Mouse (Mus musculus) forebrain, embryonic 14.5 days (tissue): ENCODE data around the gene Ankfn1. TPM values are rescaled to one million over a fixed set of nuclear protein-coding genes. Genes with fewer than 3 reads are reported as not detected.

Source experiments
- ATAC-seq: fragments of 200-750 bp; cut with Nextera tagmentation; 2 replicates; pipeline ENCODE4 v1.8.0; 2017; ENCODE audit warnings: mild to moderate bottlenecking, moderate library complexity
- DNase-seq: peaks from one replicate; pipeline ENCODE4 v3.0.0-alpha.2; 2015; ENCODE audit warnings: low spot score
- H3K27ac ChIP-seq: fragments of 300-500 bp; sonication (generic); 2 replicates; pipeline ENCODE4 v1.5.1; 2014; ENCODE audit warnings: low read depth, mild to moderate bottlenecking, control low read depth, low read length, moderate library complexity
- H3K27me3 ChIP-seq: fragments of 300-500 bp; sonication (generic); replicated peaks from 2 replicates; pipeline ENCODE4 v1.6.1; 2014; ENCODE audit warnings: low read length, control low read depth, mixed read lengths; ENCODE audit not compliant: control insufficient read depth, insufficient read depth
- H3K36me3 ChIP-seq: fragments of 300-500 bp; sonication (generic); 2 replicates; pipeline ENCODE4 v1.6.1; 2014; ENCODE audit warnings: low read length, control low read depth; ENCODE audit not compliant: control insufficient read depth, insufficient read depth
- H3K4me1 ChIP-seq: fragments of 300-500 bp; sonication (generic); 2 replicates; pipeline ENCODE4 v1.6.1; 2014; ENCODE audit warnings: antibody characterized with exemption, low read length, control low read depth; ENCODE audit not compliant: control insufficient read depth, insufficient read depth
- H3K4me2 ChIP-seq: fragments of 300-500 bp; sonication (generic); 2 replicates; pipeline ENCODE4 v1.6.1; 2014; ENCODE audit warnings: mild to moderate bottlenecking, control low read depth, low read length
- H3K4me3 ChIP-seq: fragments of 300-500 bp; sonication (generic); 2 replicates; pipeline ENCODE4 v1.5.1; 2014; ENCODE audit warnings: low read depth, low read length, control low read depth
- H3K9ac ChIP-seq: fragments of 300-500 bp; sonication (generic); 2 replicates; pipeline ENCODE4 v1.6.1; 2014; ENCODE audit warnings: mild to moderate bottlenecking, low read length, control low read depth, moderate library complexity
- H3K9me3 ChIP-seq: fragments of 300-500 bp; sonication (generic); replicated peaks from 2 replicates; pipeline ENCODE4 v1.6.1; 2016; ENCODE audit warnings: low read length, control low read depth, mixed read lengths; ENCODE audit not compliant: control insufficient read depth
- WGBS: fragments of 180-500 bp; shearing (Covaris S2); extraction: QIAGEN DNeasy Blood & Tissue Kit; methylation state at CpG from one replicate; pipeline ENCODE4 v1.1.7; 2014; 5-methylcytosine and 5-hydroxymethylcytosine counted together
- polyA plus RNA-seq: library from polyadenylated mRNA; unstranded; fragments of >200 nt; fragmentation: Nextera tagmentation; extraction: Ambion mirVana; gene quantifications from 2 replicates; pipeline ENCODE4 v1.2.1, GENCODE M21; 2014

Ankfn1 gene
- polyA plus RNA-seq, 1 experiment from 2014 or later: 2.4 TPM

DNA sequence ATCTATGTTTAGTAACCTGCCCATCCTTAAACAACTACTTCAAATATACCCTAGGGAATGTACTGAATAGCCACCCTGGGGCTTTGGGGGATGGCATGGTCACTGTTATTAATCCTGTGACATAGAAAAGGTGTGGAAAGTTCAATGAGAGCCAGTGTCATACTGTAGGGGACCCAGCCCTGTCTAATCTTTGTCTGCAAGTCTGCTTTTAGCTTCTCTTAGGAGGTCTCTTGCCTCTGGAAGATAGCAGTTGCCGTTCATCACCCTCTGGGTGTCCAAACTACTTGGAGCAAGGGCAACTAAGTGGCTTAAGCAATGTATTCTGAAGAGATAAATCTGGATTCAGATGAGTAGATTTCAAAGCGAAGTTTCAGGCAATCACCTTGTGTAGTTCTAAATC, 357.6 kb downstream of the Ankfn1 start:
- no peak for DNase-seq
- 83% methylated on average over 2 of the region's 2 CpGs for WGBS
- H3K9me3 ChIP-seq: no peaks in the 10 kb centered on the region

DNA sequence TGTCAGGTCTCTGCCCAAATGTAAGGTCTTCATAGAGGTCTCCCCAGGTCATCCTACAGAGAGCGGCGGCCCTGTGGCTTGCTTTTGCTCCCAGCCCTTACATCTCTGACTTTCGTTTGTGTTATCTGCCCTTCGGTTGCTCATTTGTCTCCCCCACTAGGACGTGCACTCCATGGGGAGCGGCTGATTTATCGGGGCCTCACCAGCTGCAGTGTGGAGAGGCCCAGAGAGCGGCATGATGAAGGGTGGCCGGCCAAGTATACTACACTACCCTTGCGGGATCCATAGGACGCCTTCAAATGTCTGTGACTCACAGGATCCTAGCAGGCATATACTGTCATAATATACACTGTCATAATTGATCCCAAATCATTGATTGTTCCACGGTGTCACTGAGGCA, 358.8 kb downstream of the Ankfn1 start:
- H3K27ac ChIP-seq: no peak overlapping the region
- H3K36me3 ChIP-seq: no peaks in the 10 kb centered on the region
- H3K9ac ChIP-seq: no peak overlapping the region
- no peak overlapping the region for H3K4me3 ChIP-seq
- no peaks in the 10 kb centered on the region for H3K4me1 ChIP-seq
- H3K4me2 ChIP-seq: no peak overlapping the region
- no peaks in the 10 kb centered on the region for H3K9me3 ChIP-seq
- ATAC-seq: no peak
- no peak for DNase-seq
- 85% methylated on average over 12 of the region's 12 CpGs for WGBS
- no peaks in the 10 kb centered on the region for H3K27me3 ChIP-seq

More for the DNA sequence above, 357.6 kb downstream of the Ankfn1 start:
- no peak for ATAC-seq
- no peaks in the 10 kb centered on the region for H3K4me1 ChIP-seq
- no peak overlapping the region for H3K27ac ChIP-seq
- no peaks in the 10 kb centered on the region for H3K36me3 ChIP-seq
- no peak overlapping the region for H3K9ac ChIP-seq
- H3K27me3 ChIP-seq: no peaks in the 10 kb centered on the region
- H3K4me2 ChIP-seq: no peak overlapping the region
- no peak overlapping the region for H3K4me3 ChIP-seq

DNA sequence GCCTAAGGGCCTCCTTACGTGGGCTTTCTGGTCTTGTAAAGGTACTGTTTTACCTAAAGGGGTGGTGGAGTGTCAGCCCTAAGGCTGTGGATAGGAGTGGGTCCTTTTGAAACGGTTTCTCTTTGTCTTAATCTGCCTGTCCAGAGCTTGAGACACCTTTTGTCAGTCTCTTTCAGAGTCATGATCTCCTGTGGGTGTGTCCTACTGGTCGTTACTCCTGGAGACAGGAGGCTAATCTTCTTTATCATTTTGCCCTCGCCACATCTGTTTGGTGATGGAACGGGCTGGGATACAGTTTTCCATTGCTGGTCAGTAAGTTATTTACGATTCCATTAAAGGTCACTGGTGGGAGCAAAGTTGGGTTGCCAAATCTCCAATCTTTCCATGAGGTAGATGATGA, 360.7 kb downstream of the Ankfn1 start:
- Histone ChIP-seq H3K4me2 (no peak overlapping the region), H3K4me3 (no peak overlapping the region), H3K27ac (no peak overlapping the region), H3K36me3 (no peaks in the 10 kb centered on the region), H3K9me3 (no peaks in the 10 kb centered on the region), H3K4me1 (no peaks in the 10 kb centered on the region), H3K27me3 (no peaks in the 10 kb centered on the region), H3K9ac (no peak overlapping the region)
- no peak for ATAC-seq
- 62% methylated on average over 6 of the region's 6 CpGs for WGBS
- no peak for DNase-seq

GRCm38 (mm10) chr11:89408774-89409173, 368.7 kb downstream of the Ankfn1 start:
- Histone ChIP-seq H3K9me3 (no peaks in the 10 kb centered on the region), H3K36me3 (no peaks in the 10 kb centered on the region), H3K4me1 (no peaks in the 10 kb centered on the region), H3K27ac (no peak overlapping the region), H3K4me2 (no peak overlapping the region), H3K27me3 (no peaks in the 10 kb centered on the region), H3K9ac (no peak overlapping the region), H3K4me3 (no peak overlapping the region)
- no peak for ATAC-seq
- WGBS: 94% methylated on average over 6 of the region's 6 CpGs
- DNase-seq: no peak

DNA sequence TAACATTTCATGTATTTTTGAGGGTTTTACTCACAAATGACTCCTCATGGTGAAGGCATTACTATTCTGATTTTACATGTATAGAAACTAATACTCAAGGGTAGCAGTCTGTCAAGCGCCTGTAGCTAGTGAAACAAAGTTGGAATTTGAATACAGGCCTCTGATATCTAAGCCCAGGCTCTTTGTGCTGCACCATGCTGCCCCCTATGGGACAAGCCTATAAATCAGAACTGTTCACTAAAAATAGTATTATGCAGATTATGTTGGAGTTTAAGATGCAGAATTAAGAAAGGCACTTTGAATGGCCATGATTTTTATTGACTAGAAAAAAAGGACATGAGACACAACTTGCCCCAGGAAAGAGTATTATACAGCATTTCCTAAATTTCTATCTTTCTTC, 373.0 kb downstream of the Ankfn1 start:
- Histone ChIP-seq H3K4me2 (no peak overlapping the region), H3K4me1 (no peaks in the 10 kb centered on the region), H3K36me3 (no peaks in the 10 kb centered on the region), H3K9me3 (no peaks in the 10 kb centered on the region), H3K27me3 (no peaks in the 10 kb centered on the region), H3K9ac (no peak overlapping the region), H3K27ac (no peak overlapping the region), H3K4me3 (no peak overlapping the region)
- no peak for ATAC-seq
- WGBS: 93% methylated on average over 1 of the region's 1 CpGs
- DNase-seq: peak; percentile 8

GRCm38 (mm10) chr11:89403436-89403835, 374.0 kb downstream of the Ankfn1 start:
- Histone ChIP-seq H3K27ac (no peak overlapping the region), H3K9me3 (no peaks in the 10 kb centered on the region), H3K4me1 (no peaks in the 10 kb centered on the region), H3K4me2 (no peak overlapping the region), H3K4me3 (no peak overlapping the region), H3K27me3 (no peaks in the 10 kb centered on the region), H3K9ac (no peak overlapping the region), H3K36me3 (no peaks in the 10 kb centered on the region)
- ATAC-seq (no peak), DNase-seq (no peak)
- WGBS: 95% methylated on average over 14 of the region's 14 CpGs

DNA sequence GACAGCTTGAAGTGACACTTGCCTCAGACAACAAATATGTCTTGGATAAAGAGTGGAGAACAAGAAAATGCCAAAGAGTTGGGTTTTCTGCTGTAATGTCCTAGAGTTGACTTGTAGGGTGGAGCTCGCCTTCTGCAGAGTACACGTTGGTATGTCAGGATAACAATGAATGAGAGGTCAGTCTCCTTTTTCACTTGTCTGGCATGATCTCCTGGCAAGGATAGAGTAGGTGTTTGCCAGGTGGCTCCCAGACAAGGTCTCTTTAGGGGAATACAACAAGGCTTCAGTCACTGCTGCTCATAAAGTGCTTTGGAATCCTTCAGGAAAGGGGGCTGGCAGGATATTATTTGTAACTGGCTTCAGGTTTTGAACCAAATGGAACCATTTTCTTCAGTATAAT, 388.6 kb downstream of the Ankfn1 start:
- no peak overlapping the region for H3K27ac ChIP-seq
- H3K9ac ChIP-seq: no peak overlapping the region
- 85% methylated on average over 2 of the region's 2 CpGs for WGBS
- no peak for ATAC-seq
- H3K4me3 ChIP-seq: no peak overlapping the region
- no peaks in the 10 kb centered on the region for H3K36me3 ChIP-seq
- H3K4me2 ChIP-seq: no peak overlapping the region
- no peaks in the 10 kb centered on the region for H3K4me1 ChIP-seq
- H3K9me3 ChIP-seq: no peaks in the 10 kb centered on the region
- DNase-seq: no peak
- H3K27me3 ChIP-seq: no peaks in the 10 kb centered on the region

DNA sequence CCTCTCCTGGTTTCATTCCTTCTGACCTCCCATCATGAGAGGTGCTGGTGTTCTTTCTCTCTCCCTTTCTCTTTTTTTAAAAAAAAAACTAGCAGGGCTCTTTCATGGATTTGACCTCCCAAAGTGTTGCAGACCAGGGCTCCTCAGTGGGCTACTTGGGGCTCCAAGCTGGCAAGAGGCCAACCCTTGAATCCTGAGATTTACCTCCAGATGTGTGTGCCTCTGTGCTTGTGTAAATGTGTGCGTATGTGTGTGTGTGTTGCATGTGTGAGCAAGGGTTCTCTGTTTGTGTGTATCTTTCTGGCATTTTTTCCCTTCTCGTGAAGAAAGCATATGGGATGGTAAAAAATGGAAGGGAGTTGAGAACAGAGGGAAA, 394.8 kb downstream of the Ankfn1 start:
- Histone ChIP-seq H3K4me2 (no peak overlapping the region), H3K4me1 (peaks cover 12% of the 10 kb centered on the region), H3K27ac (peak overlapping the region; percentile 44; the same call in 1 of the 2 replicates), H3K27me3 (no peaks in the 10 kb centered on the region), H3K9ac (no peak overlapping the region), H3K36me3 (no peaks in the 10 kb centered on the region), H3K9me3 (no peaks in the 10 kb centered on the region), H3K4me3 (no peak overlapping the region)
- WGBS: 24% methylated on average over 2 of the region's 2 CpGs
- no peak for DNase-seq
- ATAC-seq: no peak; the same call in 1 of the 2 replicates

DNA sequence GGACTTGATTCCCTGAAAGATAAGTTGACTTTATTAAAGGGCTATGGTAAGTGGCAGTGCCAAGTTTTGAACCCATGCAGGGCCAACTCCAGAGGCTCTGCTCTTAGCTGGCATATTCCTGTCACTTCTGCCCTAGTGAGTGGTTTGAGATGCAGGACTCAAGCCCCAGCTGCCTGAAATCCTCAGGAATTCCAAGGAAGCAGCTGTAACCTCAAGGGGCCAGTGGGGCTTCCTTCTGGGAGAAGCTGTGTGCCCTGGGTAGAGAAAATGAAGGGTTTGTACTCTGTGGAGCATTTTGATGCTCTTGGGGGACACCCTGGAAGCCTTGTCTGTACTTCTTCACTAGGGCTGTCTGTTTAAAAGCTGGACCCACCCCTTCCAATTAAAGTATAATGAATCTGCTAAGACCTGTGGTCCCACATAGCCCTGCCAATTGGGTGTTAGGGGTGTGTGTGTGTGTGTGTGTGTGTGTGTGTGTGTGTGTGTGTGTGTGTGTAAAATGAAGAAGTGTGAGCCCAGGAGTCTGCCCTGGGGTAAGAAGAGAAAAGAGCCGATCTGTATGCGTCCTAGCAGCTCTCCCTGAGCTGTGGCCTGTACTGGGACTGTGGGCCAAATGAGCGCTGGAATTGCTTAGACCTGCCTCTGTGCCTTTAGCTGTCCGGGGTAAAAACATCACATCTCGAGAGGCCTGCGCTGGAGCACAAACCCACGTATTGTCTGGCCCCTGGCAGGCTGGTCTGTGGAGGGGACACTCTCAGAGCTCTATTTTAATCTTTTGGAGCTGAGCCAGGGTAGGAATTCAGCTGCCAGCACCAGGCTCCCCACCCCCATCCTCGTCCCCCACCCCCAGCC, 395.4 kb downstream of the Ankfn1 start:
- DNase-seq (peak; percentile 83), ATAC-seq (peak; percentile 94)
- H3K4me2 ChIP-seq: no peak overlapping the region
- no peaks in the 10 kb centered on the region for H3K27me3 ChIP-seq
- H3K36me3 ChIP-seq: no peaks in the 10 kb centered on the region
- no peak overlapping the region for H3K9ac ChIP-seq
- 3% methylated on average over 8 of the region's 8 CpGs for WGBS
- no peaks in the 10 kb centered on the region for H3K9me3 ChIP-seq
- H3K27ac ChIP-seq: peak overlapping the region; percentile 78
- H3K4me3 ChIP-seq: no peak overlapping the region
- peaks cover 12% of the 10 kb centered on the region for H3K4me1 ChIP-seq
